Mouse (Mus musculus): ENCODE measurements at regions not wholly inside any gene's neighbourhood (a gene's known extent, or its start where the extent isn't known, plus 50 kb on each side); places are given as distances from the start of the nearest gene placed in this dataset.

GRCm38 (mm10) chr9:87784872-87785271 lies 53.8 kb upstream of the Tbx18 start:
- H3K27ac ChIP-seq: no peak overlapping the region
- intact Hi-C loops (cut with DNase I): no loop called here
- no peak for TF ChIP-seq CTCF (IDR thresholded peaks at IDR 0.05)
- DNase-seq (ENCODE audit: extremely low spot score in 1 of 2, low spot score in 2 of 2): no peak
- H3K4me3 ChIP-seq: no peak overlapping the region

GRCm38 (mm10) chr9:87811746-87812145 lies 80.7 kb upstream of the Tbx18 start:
- TF ChIP-seq CTCF (IDR thresholded peaks at IDR 0.05): no peak
- Histone ChIP-seq H3K4me3 (no peak overlapping the region), H3K27ac (no peak overlapping the region)
- DNase-seq (ENCODE audit: extremely low spot score in 1 of 2, low spot score in 2 of 2): no peak
- intact Hi-C loops (cut with DNase I): no loop called here

GRCm38 (mm10) chr9:87822276-87822675 lies 91.2 kb upstream of the Tbx18 start:
- intact Hi-C loops (cut with DNase I): no loop called here

GRCm38 (mm10) chr9:87824691-87825230 lies 93.7 kb upstream of the Tbx18 start:
- H3K4me3 ChIP-seq: no peak overlapping the region
- intact Hi-C loops (cut with DNase I): no loop called here
- TF ChIP-seq CTCF (IDR thresholded peaks at IDR 0.05): no peak
- no peak overlapping the region for H3K27ac ChIP-seq
- DNase-seq (ENCODE audit: extremely low spot score in 1 of 2, low spot score in 2 of 2): no peak

More at GRCm38 (mm10) chr9:87822276-87822675, 91.2 kb upstream of the Tbx18 start:
- H3K4me3 ChIP-seq: no peak overlapping the region
- no peak for TF ChIP-seq CTCF (IDR thresholded peaks at IDR 0.05)
- no peak for DNase-seq (ENCODE audit: extremely low spot score in 1 of 2, low spot score in 2 of 2)
- no peak overlapping the region for H3K27ac ChIP-seq

- no peak overlapping the region for H3K4me3 ChIP-seq
- intact Hi-C loops (cut with DNase I): no loop called here
- no peak for TF ChIP-seq CTCF (IDR thresholded peaks at IDR 0.05)
- DNase-seq (ENCODE audit: extremely low spot score in 1 of 2, low spot score in 2 of 2): no peak
- H3K27ac ChIP-seq: no peak overlapping the region
Observed at GRCm38 (mm10) chr9:87843898-87844297, 112.8 kb upstream of the Tbx18 start.

- Histone ChIP-seq H3K27ac (no peak overlapping the region), H3K4me3 (no peak overlapping the region)
- no peak for TF ChIP-seq CTCF (IDR thresholded peaks at IDR 0.05)
- intact Hi-C loops (cut with DNase I): no loop called here
- DNase-seq (ENCODE audit: extremely low spot score in 1 of 2, low spot score in 2 of 2): no peak
Observed at GRCm38 (mm10) chr9:87844453-87844852, 113.4 kb upstream of the Tbx18 start.

GRCm38 (mm10) chr9:87848882-87849281 lies 117.8 kb upstream of the Tbx18 start:
- Histone ChIP-seq H3K27ac (no peak overlapping the region), H3K4me3 (no peak overlapping the region)
- no peak for TF ChIP-seq CTCF (IDR thresholded peaks at IDR 0.05)
- intact Hi-C loops (cut with DNase I): no loop called here
- DNase-seq (ENCODE audit: extremely low spot score in 1 of 2, low spot score in 2 of 2): no peak

- intact Hi-C loops (cut with DNase I): no loop called here
- DNase-seq (ENCODE audit: extremely low spot score in 1 of 2, low spot score in 2 of 2): no peak
- no peak overlapping the region for H3K27ac ChIP-seq
- no peak overlapping the region for H3K4me3 ChIP-seq
- no peak for TF ChIP-seq CTCF (IDR thresholded peaks at IDR 0.05)
Observed at GRCm38 (mm10) chr9:87850133-87850532, 119.1 kb upstream of the Tbx18 start.

- TF ChIP-seq CTCF (IDR thresholded peaks at IDR 0.05): no peak
- Histone ChIP-seq H3K4me3 (no peak overlapping the region), H3K27ac (no peak overlapping the region)
- intact Hi-C loops (cut with DNase I): no loop called here
- DNase-seq (ENCODE audit: extremely low spot score in 1 of 2, low spot score in 2 of 2): no peak
Observed at GRCm38 (mm10) chr9:87861588-87861987, 130.5 kb upstream of the Tbx18 start.

- Histone ChIP-seq H3K4me3 (no peak overlapping the region), H3K27ac (no peak overlapping the region)
- no peak for DNase-seq (ENCODE audit: extremely low spot score in 1 of 2, low spot score in 2 of 2)
- intact Hi-C loops (cut with DNase I): no loop called here
- no peak for TF ChIP-seq CTCF (IDR thresholded peaks at IDR 0.05)
Observed at GRCm38 (mm10) chr9:87865236-87865635, 134.2 kb upstream of the Tbx18 start.

- Histone ChIP-seq H3K27ac (no peak overlapping the region), H3K4me3 (no peak overlapping the region)
- DNase-seq (ENCODE audit: extremely low spot score in 1 of 2, low spot score in 2 of 2): no peak
- intact Hi-C loops (cut with DNase I): no loop called here
- no peak for TF ChIP-seq CTCF (IDR thresholded peaks at IDR 0.05)
Observed at GRCm38 (mm10) chr9:87872384-87872905, 141.4 kb upstream of the Tbx18 start.

GRCm38 (mm10) chr9:87882587-87882986 lies 151.5 kb upstream of the Tbx18 start:
- no peak for TF ChIP-seq CTCF (IDR thresholded peaks at IDR 0.05)
- no peak for DNase-seq (ENCODE audit: extremely low spot score in 1 of 2, low spot score in 2 of 2)
- Histone ChIP-seq H3K4me3 (no peak overlapping the region), H3K27ac (no peak overlapping the region)
- intact Hi-C loops (cut with DNase I): no loop called here

GRCm38 (mm10) chr9:87883069-87883468 lies 152.0 kb upstream of the Tbx18 start:
- H3K27ac ChIP-seq: no peak overlapping the region
- no peak overlapping the region for H3K4me3 ChIP-seq
- intact Hi-C loops (cut with DNase I): no loop called here
- no peak for TF ChIP-seq CTCF (IDR thresholded peaks at IDR 0.05)
- no peak for DNase-seq (ENCODE audit: extremely low spot score in 1 of 2, low spot score in 2 of 2)

Data from left cerebral cortex, adult 2 months (tissue).